Mouse (Mus musculus): ENCODE measurements around the gene Rbbp4. TPM values are rescaled to one million over a fixed set of nuclear protein-coding genes. Genes with fewer than 3 reads are reported as not detected.

The Rbbp4 gene
- polyA plus RNA-seq, 1 experiment from 2014 or later: 291 TPM

DNA sequence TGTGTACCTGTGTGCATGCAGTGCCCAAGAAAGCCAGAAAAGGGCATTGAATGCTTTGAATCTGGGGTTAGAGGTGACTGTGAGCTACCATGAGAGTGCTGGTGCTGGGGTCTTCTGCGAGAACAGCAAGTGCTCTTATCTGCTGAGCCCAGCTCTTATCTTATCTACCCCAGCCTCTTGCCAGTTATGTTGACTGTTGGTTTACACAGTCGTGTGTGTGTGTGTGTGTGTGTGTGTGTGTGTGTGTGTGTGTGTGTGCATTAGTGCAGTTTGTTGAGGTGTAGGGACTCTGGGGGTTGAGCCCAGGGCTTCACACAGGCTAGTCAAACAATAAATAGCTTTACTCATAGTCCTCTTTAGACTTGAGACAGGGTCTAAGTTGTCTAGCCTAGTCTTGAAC, 40.0 kb downstream of the Rbbp4 start:
- no peaks in the 10 kb centered on the region for H3K9me3 ChIP-seq (replicated peaks; ENCODE audit: control insufficient read depth, low read length)
- no peak overlapping the region for H3K9ac ChIP-seq (ENCODE audit: low read length)
- 24% methylated on average over 2 of the region's 2 CpGs for WGBS
- no peak for ATAC-seq (replicated peaks; ENCODE audit: extremely low read depth, insufficient read depth, low FRiP score)
- no peak overlapping the region for H3K4me3 ChIP-seq (ENCODE audit: low read length)
- H3K27me3 ChIP-seq (ENCODE audit: control insufficient read depth, insufficient read depth, low read length): no peaks in the 10 kb centered on the region
- H3K36me3 ChIP-seq (ENCODE audit: control insufficient read depth, insufficient read depth): no peaks in the 10 kb centered on the region
- H3K4me2 ChIP-seq (ENCODE audit: low read depth, low read length): no peak overlapping the region
- no peak overlapping the region for H3K27ac ChIP-seq (ENCODE audit: low read length)
- peaks cover 15% of the 10 kb centered on the region for H3K4me1 ChIP-seq (ENCODE audit: control insufficient read depth, insufficient read depth, low read length)

DNA sequence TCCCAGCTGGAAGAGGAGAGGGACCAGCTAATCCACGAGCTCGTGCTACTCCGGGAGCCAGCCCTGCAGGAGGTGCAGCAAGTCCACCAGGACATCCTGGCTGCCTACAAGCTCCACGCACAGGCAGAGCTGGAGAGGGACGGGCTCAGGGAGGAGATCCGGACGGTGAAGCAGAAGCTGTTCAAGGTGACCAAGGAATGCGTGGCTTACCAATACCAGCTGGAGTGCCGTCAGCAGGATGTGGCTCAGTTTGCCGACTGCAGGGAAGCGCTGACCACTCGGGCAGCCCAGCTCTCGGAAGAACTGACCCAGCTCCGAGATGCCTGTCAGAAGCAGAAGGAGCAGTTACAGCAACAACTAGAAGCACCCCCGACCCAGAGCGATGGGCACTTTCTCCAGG, 41.5 kb downstream of the Rbbp4 start:
- ATAC-seq (replicated peaks; ENCODE audit: extremely low read depth, insufficient read depth, low FRiP score): no peak
- H3K27me3 ChIP-seq (ENCODE audit: control insufficient read depth, insufficient read depth, low read length): no peaks in the 10 kb centered on the region
- peak overlapping the region; percentile 42 for H3K4me2 ChIP-seq (ENCODE audit: low read depth, low read length)
- H3K9me3 ChIP-seq (replicated peaks; ENCODE audit: control insufficient read depth, low read length): no peaks in the 10 kb centered on the region
- H3K36me3 ChIP-seq (ENCODE audit: control insufficient read depth, insufficient read depth): no peaks in the 10 kb centered on the region
- peak overlapping the region; percentile 8; the same call in 1 of the 2 replicates for H3K4me3 ChIP-seq (ENCODE audit: low read length)
- H3K4me1 ChIP-seq (ENCODE audit: control insufficient read depth, insufficient read depth, low read length): peaks cover 12% of the 10 kb centered on the region
- no peak overlapping the region for H3K27ac ChIP-seq (ENCODE audit: low read length)
- H3K9ac ChIP-seq (ENCODE audit: low read length): peak overlapping the region; percentile 43
- 18% methylated on average over 16 of the region's 16 CpGs for WGBS

DNA sequence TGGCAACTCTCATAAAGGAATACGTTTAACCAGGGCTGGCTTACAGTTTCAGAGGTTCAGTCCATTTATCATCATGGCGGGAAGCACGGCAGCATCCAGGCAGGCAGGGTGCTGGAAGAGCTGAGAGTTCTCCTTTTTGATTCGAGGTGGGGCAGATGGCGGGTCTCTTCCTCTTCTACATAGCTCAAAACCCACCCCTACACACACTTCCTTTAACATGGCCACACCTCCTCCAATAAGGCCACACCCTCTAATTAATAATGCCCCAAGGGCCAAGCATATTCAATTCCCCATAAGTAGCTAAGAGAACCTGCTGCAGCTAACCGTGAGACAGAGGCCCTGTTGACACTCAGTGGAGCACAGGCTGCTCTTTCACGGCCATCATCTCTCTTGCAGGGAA, 42.3 kb downstream of the Rbbp4 start:
- no peak overlapping the region for H3K27ac ChIP-seq (ENCODE audit: low read length)
- no peak for ATAC-seq (replicated peaks; ENCODE audit: extremely low read depth, insufficient read depth, low FRiP score)
- H3K27me3 ChIP-seq (ENCODE audit: control insufficient read depth, insufficient read depth, low read length): peaks cover 3% of the 10 kb centered on the region; the same call in 1 of the 2 replicates
- no peak overlapping the region for H3K9ac ChIP-seq (ENCODE audit: low read length)
- H3K36me3 ChIP-seq (ENCODE audit: control insufficient read depth, insufficient read depth): no peaks in the 10 kb centered on the region
- H3K9me3 ChIP-seq (replicated peaks; ENCODE audit: control insufficient read depth, low read length): no peaks in the 10 kb centered on the region
- WGBS: 81% methylated on average over 7 of the region's 7 CpGs
- H3K4me2 ChIP-seq (ENCODE audit: low read depth, low read length): no peak overlapping the region
- peaks cover 13% of the 10 kb centered on the region for H3K4me1 ChIP-seq (ENCODE audit: control insufficient read depth, insufficient read depth, low read length)
- H3K4me3 ChIP-seq (ENCODE audit: low read length): no peak overlapping the region

DNA sequence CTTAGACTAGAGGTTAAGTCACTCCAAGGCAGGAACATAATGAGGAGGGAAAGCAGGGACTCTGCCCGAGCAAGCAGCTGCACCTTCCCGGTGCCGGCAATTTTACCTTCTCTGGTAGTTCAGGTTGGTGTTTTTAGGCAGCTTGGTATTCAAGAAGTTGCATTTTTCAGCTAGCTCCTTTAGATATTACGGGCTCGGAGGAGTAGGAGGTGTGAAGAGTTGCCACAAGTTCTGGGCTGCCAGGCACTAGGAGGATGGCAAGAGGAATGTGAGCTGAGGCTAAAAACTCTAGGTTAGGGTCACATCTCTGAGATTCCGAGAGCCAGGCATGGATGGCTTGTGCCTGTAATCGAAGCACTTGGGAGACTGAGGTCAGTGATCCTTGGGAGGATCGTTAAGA, 45.5 kb downstream of the Rbbp4 start:
- Histone ChIP-seq H3K9me3 (replicated peaks; ENCODE audit: control insufficient read depth, low read length) (no peaks in the 10 kb centered on the region), H3K36me3 (ENCODE audit: control insufficient read depth, insufficient read depth) (no peaks in the 10 kb centered on the region), H3K4me2 (ENCODE audit: low read depth, low read length) (no peak overlapping the region), H3K4me1 (ENCODE audit: control insufficient read depth, insufficient read depth, low read length) (peaks cover 15% of the 10 kb centered on the region), H3K9ac (ENCODE audit: low read length) (no peak overlapping the region), H3K27ac (ENCODE audit: low read length) (no peak overlapping the region), H3K27me3 (ENCODE audit: control insufficient read depth, insufficient read depth, low read length) (peaks cover 10% of the 10 kb centered on the region), H3K4me3 (ENCODE audit: low read length) (no peak overlapping the region)
- WGBS: 87% methylated on average over 8 of the region's 8 CpGs
- no peak for ATAC-seq (replicated peaks; ENCODE audit: extremely low read depth, insufficient read depth, low FRiP score)

DNA sequence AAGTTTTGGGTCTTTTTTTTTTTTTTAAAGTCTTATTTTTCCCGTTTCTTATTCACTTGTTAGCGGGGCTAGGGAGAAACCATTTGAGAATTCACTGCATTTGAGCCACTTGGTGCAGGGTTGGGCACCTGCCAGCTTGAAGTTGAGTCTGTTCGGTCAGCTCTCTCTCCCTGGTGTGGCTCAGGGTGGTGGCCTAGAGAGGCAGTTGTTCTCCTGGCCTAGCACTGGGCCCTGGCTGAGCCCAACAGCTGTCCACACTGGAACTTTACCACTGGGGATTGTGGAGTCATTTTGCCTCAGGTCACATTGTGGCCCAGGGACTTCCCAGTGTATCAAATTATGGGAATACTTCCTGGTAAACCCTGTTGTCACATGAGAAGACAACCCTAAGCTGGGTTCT, 47.1 kb downstream of the Rbbp4 start:
- H3K9ac ChIP-seq (ENCODE audit: low read length): peak overlapping the region; percentile 76

DNA sequence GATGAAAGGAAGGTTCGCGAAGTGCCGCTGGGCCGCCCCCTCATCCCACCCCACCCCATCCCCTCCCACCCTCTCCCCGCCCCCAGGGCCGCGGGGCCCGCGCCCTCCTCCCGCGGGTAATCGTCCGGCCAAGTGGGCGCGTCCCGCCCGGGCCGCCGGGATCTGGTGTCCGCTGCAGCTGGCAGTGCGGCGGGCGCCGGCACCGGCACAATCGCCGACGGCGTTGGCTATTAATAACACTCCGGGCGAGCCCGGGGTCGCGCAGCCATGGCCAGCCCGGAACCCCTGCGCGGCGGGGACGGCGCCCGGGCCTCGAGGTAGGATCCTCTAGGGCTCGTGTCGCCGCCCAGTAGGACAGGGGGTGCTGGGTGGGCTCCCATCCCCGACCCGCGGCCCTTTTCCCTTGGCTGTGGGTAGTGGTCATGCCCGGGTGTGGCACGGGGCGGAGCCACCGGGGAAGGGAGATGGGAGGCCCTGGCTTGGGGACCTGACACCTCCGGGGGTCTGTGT, 47.6 kb downstream of the Rbbp4 start, which contains the start of gene Sync:
Gene Sync, plus strand, starts transcription at position 146 of the 510 bp plus-strand sequence.
- 1% methylated on average over 40 of the region's 53 CpGs for WGBS

More for the DNA sequence above, 47.1 kb downstream of the Rbbp4 start:
- ATAC-seq (replicated peaks; ENCODE audit: extremely low read depth, insufficient read depth, low FRiP score): no peak; the same call in 1 of the 2 replicates
- no peaks in the 10 kb centered on the region for H3K36me3 ChIP-seq (ENCODE audit: control insufficient read depth, insufficient read depth)
- peak overlapping the region; percentile 59 for H3K27ac ChIP-seq (ENCODE audit: low read length)
- H3K4me1 ChIP-seq (ENCODE audit: control insufficient read depth, insufficient read depth, low read length): peaks cover 13% of the 10 kb centered on the region
- H3K4me3 ChIP-seq (ENCODE audit: low read length): peak overlapping the region; percentile 67
- 35% methylated on average over 3 of the region's 3 CpGs for WGBS
- peak overlapping the region; percentile 96 for H3K4me2 ChIP-seq (ENCODE audit: low read depth, low read length)
- peaks cover 10% of the 10 kb centered on the region for H3K27me3 ChIP-seq (ENCODE audit: control insufficient read depth, insufficient read depth, low read length)
- no peaks in the 10 kb centered on the region for H3K9me3 ChIP-seq (replicated peaks; ENCODE audit: control insufficient read depth, low read length)

DNA sequence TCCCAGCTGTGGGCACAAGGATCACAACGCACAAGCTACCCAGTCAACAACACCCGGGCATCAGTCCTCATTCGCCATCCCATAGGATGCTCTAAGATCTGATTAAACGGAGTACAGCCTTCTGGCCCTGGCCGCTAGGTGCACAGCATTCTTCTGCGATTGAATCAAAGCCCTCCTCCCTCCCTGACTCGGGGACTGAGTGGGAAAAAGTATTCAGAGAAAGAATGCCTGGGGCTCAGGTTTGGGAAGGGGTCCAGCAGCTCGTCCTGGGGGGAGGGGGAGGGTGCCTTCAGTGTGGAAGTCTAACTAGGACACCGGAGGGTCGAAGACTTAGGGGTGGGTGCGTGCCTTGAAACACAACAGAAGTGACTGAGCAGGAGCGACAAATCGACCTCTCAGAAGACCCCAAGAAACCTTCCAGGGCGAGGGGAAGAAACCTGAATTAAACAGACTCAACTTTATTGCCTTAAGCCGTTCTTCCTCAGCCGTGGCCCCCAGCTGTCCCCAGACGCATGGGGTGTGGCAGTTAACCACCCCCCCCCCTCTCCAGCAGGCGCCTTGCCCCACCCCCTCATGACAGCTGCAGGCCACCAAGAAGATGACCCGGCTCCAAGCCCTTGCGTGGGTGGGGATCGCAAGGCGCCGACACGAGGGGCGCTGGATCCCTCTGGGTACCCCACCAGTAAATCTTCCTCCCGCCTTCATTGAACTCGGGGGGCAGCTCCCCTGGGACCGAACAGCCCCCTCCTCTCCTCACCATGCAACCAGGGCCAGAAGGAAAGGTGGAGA, 48.3 kb downstream of the Rbbp4 start:
- Histone ChIP-seq H3K9ac (ENCODE audit: low read length) (peak overlapping the region; percentile 76), H3K27me3 (ENCODE audit: control insufficient read depth, insufficient read depth, low read length) (peaks cover 10% of the 10 kb centered on the region), H3K36me3 (ENCODE audit: control insufficient read depth, insufficient read depth) (no peaks in the 10 kb centered on the region), H3K4me1 (ENCODE audit: control insufficient read depth, insufficient read depth, low read length) (peaks cover 13% of the 10 kb centered on the region), H3K9me3 (replicated peaks; ENCODE audit: control insufficient read depth, low read length) (no peaks in the 10 kb centered on the region), H3K27ac (ENCODE audit: low read length) (no peak overlapping the region), H3K4me2 (ENCODE audit: low read depth, low read length) (peak overlapping the region; percentile 96), H3K4me3 (ENCODE audit: low read length) (peak overlapping the region; percentile 67)
- peak; percentile 37; the same call in 1 of the 2 replicates for ATAC-seq (replicated peaks; ENCODE audit: extremely low read depth, insufficient read depth, low FRiP score)
- 3% methylated on average over 28 of the region's 28 CpGs for WGBS

More for the DNA sequence above, 47.6 kb downstream of the Rbbp4 start, which contains the start of gene Sync:
- H3K36me3 ChIP-seq (ENCODE audit: control insufficient read depth, insufficient read depth): no peaks in the 10 kb centered on the region
- H3K27me3 ChIP-seq (ENCODE audit: control insufficient read depth, insufficient read depth, low read length): peaks cover 10% of the 10 kb centered on the region
- ATAC-seq (replicated peaks; ENCODE audit: extremely low read depth, insufficient read depth, low FRiP score): peak; percentile 68
- no peaks in the 10 kb centered on the region for H3K9me3 ChIP-seq (replicated peaks; ENCODE audit: control insufficient read depth, low read length)
- H3K4me2 ChIP-seq (ENCODE audit: low read depth, low read length): peak within 1 kb of the TSS; percentile 96
- H3K4me1 ChIP-seq (ENCODE audit: control insufficient read depth, insufficient read depth, low read length): peaks cover 13% of the 10 kb centered on the region
- H3K9ac ChIP-seq (ENCODE audit: low read length): peak within 1 kb of the TSS; percentile 76
- peak within 1 kb of the TSS; percentile 67 for H3K4me3 ChIP-seq (ENCODE audit: low read length)
- peak within 1 kb of the TSS; percentile 59 for H3K27ac ChIP-seq (ENCODE audit: low read length)

DNA sequence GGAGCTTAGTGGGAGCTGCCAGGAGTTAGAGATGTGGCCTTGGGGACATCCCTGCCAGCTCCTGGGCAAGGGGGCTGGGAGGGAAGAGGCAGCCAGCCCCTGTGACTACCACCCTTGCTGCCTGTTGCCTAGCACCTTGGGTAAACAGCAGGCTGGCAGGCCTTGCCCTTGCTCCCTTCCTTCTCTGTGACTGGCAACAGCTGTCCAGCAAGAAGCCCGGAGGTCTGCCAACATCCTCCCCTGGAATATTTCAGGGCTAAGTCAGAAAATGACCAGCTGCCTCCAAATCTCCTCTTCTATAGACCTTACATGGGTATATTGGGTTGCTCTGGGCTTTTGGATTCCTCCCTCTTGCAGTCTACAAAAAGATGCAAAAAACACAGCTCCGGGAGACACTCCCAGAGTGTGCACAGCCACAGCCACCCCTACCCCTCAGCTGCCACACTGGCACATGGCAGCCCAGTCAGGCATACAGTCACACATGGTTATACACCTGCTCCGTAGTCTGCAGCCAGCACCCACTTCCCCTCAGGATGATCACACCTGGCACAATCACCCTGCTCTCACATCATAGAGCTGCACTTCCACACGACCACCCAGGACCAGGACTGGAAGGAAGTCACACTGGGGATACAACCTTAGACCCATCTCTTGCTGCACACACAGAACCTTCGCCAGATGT, 49.0 kb downstream of the Rbbp4 start:
- Histone ChIP-seq H3K36me3 (ENCODE audit: control insufficient read depth, insufficient read depth) (no peaks in the 10 kb centered on the region), H3K9me3 (replicated peaks; ENCODE audit: control insufficient read depth, low read length) (no peaks in the 10 kb centered on the region), H3K4me1 (ENCODE audit: control insufficient read depth, insufficient read depth, low read length) (peaks cover 13% of the 10 kb centered on the region), H3K27ac (ENCODE audit: low read length) (no peak overlapping the region), H3K27me3 (ENCODE audit: control insufficient read depth, insufficient read depth, low read length) (peaks cover 10% of the 10 kb centered on the region), H3K4me2 (ENCODE audit: low read depth, low read length) (peak overlapping the region; percentile 96; the same call in 1 of the 2 replicates), H3K9ac (ENCODE audit: low read length) (no peak overlapping the region), H3K4me3 (ENCODE audit: low read length) (no peak overlapping the region)
- 54% methylated on average over 5 of the region's 5 CpGs for WGBS
- ATAC-seq (replicated peaks; ENCODE audit: extremely low read depth, insufficient read depth, low FRiP score): 0 out of 2 replicates have a peak, but pooled peaks have one; percentile 21

DNA sequence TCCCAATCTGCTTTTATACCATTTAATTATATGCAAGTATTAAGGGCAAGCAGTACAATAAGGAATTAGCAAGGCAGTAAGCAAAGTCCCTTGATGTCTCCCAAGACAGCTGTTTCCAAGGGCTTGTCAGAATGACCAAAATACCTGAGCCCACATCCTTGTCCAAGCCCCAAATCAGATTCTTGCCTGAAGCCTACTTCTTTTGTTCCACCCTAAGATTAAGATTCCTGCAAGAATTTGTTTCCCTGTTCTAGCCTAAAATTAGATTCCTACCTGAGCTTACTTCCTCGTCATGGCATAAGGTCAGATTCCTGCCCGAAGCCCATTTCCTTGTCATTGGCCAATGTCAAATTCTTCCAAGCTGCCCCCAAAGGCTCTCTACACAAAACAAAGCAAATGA, 50.5 kb downstream of the Rbbp4 start:
- WGBS: 76% methylated on average over 2 of the region's 2 CpGs
- no peak for ATAC-seq (replicated peaks; ENCODE audit: extremely low read depth, insufficient read depth, low FRiP score)

More for the DNA sequence above, 50.5 kb downstream of the Rbbp4 start:
- Histone ChIP-seq H3K27me3 (ENCODE audit: control insufficient read depth, insufficient read depth, low read length) (peaks cover 10% of the 10 kb centered on the region), H3K36me3 (ENCODE audit: control insufficient read depth, insufficient read depth) (no peaks in the 10 kb centered on the region), H3K9me3 (replicated peaks; ENCODE audit: control insufficient read depth, low read length) (no peaks in the 10 kb centered on the region), H3K4me2 (ENCODE audit: low read depth, low read length) (no peak overlapping the region), H3K27ac (ENCODE audit: low read length) (no peak overlapping the region), H3K9ac (ENCODE audit: low read length) (no peak overlapping the region), H3K4me1 (ENCODE audit: control insufficient read depth, insufficient read depth, low read length) (peaks cover 13% of the 10 kb centered on the region), H3K4me3 (ENCODE audit: low read length) (no peak overlapping the region)

All from heart, embryonic 16.5 days (tissue).